Mouse (Mus musculus) thymus, postnatal 4 days (tissue): ENCODE measurements around the gene Tom1l2.
A peak's percentile ranks its signal among the peaks of the same experiment; 100 is the strongest.

ENCODE experiments used
- DNase-seq: peaks from one replicate; pipeline ENCODE4 v3.0.0; 2021

Tom1l2 gene

GRCm38 (mm10) chr11:60352559-60353411, at the start of gene Tom1l2, which contains the start of gene Drc3:
Tom1l2 (minus strand) TSS chr11:60352905.
Drc3 (plus strand) TSS chr11:60353329.
- DNase-seq: peak; percentile 96

- no peak for DNase-seq
Observed at GRCm38 (mm10) chr11:60397172-60397571, 44.5 kb upstream of the Tom1l2 start.

- DNase-seq: no peak
Observed at GRCm38 (mm10) chr11:60396546-60396945, 43.8 kb upstream of the Tom1l2 start.

GRCm38 (mm10) chr11:60391346-60391745, 38.6 kb upstream of the Tom1l2 start:
- DNase-seq: no peak

GRCm38 (mm10) chr11:60387944-60388343, 35.2 kb upstream of the Tom1l2 start:
- no peak for DNase-seq

GRCm38 (mm10) chr11:60385946-60386345, 33.2 kb upstream of the Tom1l2 start:
- DNase-seq: no peak

GRCm38 (mm10) chr11:60384762-60385421, 32.2 kb upstream of the Tom1l2 start:
- no peak for DNase-seq

- no peak for DNase-seq
Observed at GRCm38 (mm10) chr11:60383518-60383917, 30.8 kb upstream of the Tom1l2 start.

- no peak for DNase-seq
Observed at GRCm38 (mm10) chr11:60374481-60374880, 21.8 kb upstream of the Tom1l2 start.

GRCm38 (mm10) chr11:60370431-60370830, 17.7 kb upstream of the Tom1l2 start:
- no peak for DNase-seq

- no peak for DNase-seq
Observed at GRCm38 (mm10) chr11:60369448-60369847, 16.7 kb upstream of the Tom1l2 start.

GRCm38 (mm10) chr11:60368909-60369308, 16.2 kb upstream of the Tom1l2 start:
- no peak for DNase-seq

- DNase-seq: no peak
Observed at GRCm38 (mm10) chr11:60367256-60367655, 14.6 kb upstream of the Tom1l2 start.

- no peak for DNase-seq
Observed at GRCm38 (mm10) chr11:60366239-60367019, 13.7 kb upstream of the Tom1l2 start.

GRCm38 (mm10) chr11:60360631-60361201, 8.0 kb upstream of the Tom1l2 start:
- no peak for DNase-seq

- no peak for DNase-seq
Observed at GRCm38 (mm10) chr11:60359936-60360335, 7.2 kb upstream of the Tom1l2 start.

- no peak for DNase-seq
Observed at GRCm38 (mm10) chr11:60359138-60359537, 6.4 kb upstream of the Tom1l2 start.

GRCm38 (mm10) chr11:60358548-60358947, 5.8 kb upstream of the Tom1l2 start:
- no peak for DNase-seq

GRCm38 (mm10) chr11:60357116-60357515, 4.4 kb upstream of the Tom1l2 start:
- no peak for DNase-seq

GRCm38 (mm10) chr11:60355952-60356351, 3.2 kb upstream of the Tom1l2 start:
- no peak for DNase-seq

GRCm38 (mm10) chr11:60351925-60352371, 757 bp downstream of the Tom1l2 start:
- peak; percentile 23 for DNase-seq

GRCm38 (mm10) chr11:60351388-60351787, 1.3 kb downstream of the Tom1l2 start:
- no peak for DNase-seq

GRCm38 (mm10) chr11:60346537-60346936, 6.2 kb downstream of the Tom1l2 start:
- DNase-seq: no peak
